Mouse (Mus musculus) embryonic fibroblast, embryonic 13.5 days (primary cell): Measurements from ENCODE around the gene Mdh2.

ENCODE experiments used
- CTCF ChIP-seq: IDR thresholded peaks from 2 replicates; pipeline ENCODE4 v1.5.1; 2011; ENCODE audit warnings: mild to moderate bottlenecking, control low read depth, low read length, moderate library complexity, borderline replicate concordance; ENCODE audit not compliant: insufficient read depth
- POLR2A ChIP-seq: IDR thresholded peaks from 2 replicates; pipeline ENCODE4 v1.6.1; 2011; ENCODE audit warnings: low read depth, mild to moderate bottlenecking, control low read depth, low read length, moderate library complexity

DNA sequence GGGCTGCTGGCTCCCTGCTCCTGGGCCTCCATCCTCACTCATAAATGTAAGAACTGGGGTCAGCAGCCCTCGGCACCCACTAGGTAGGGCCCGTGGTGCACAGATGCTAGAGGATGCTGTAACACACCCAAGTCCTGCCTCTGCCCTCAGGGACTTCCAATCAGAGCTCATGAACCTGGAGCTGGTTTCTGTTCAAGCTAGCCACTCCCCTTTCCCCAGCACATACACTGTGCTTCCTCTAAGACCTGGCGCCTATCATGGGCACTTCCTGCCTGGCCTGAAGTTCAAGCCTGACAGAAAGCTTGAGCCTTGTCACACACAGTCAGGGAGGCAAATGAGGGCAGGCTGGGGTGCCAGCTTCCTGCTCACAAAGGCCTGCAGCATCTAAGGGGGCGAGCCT is 45.2 kb upstream of the Mdh2 start:
- TF ChIP-seq POLR2A (no peak), CTCF (no peak)
